Mouse (Mus musculus): ENCODE results near the gene Pgam1. TPM values are rescaled to one million over a fixed set of nuclear protein-coding genes. Genes with fewer than 3 reads are reported as not detected.
"Not testable (repeated sequence)": the region's sequence is repeated elsewhere in the genome, so short reads cannot be mapped to it uniquely, and the experiment has no call there.

Pgam1 gene
- total RNA-seq (2021), result 100 to 1,000 TPM; 507 to 547 TPM

DNA sequence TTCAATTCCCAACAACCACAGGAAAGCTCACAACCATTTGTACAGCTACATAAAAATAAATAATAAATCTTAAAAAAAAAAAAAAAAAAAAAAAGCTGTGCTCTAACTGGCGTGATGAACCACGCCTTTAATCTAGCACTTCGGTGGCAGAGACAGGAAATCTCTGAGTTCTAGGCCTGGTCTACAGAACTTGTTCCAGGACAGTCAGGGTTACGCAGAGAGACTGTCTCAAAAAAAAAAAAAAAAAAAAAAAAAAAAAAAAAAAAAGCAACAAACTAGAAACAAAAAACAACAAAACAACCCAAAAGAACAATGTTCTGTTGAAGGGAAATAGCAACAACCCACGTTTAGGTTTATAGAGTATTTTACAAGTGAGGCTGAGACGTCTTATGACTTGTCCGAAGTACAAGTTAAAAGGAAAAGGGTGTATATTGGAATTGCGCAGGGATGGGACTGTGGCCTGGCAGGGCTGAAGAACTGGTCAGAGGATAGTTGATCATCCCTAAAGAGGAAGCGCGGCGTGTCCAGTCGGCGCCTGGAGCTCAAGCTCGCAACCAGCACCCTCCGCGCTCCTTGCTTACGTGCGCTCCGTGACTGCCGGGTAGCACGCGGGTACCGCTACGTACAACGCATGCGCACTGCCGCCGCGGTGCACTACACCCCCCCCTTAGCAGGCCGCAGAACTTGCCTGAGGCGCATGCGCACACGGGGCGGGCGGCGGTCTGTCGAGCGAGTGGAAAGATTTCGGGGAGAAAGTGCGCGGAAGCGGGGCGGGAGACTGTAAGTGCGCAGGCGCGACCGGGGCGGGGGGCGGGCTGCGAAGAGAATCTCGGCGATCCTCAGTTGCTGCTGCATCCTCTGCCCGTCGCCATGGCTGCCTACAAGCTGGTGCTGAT lies at the start of gene Pgam1:
Pgam1 (plus strand) TSS at position 746 of the 896 bp plus-strand sequence.
- peak; percentile 96 for DNase-seq

DNA sequence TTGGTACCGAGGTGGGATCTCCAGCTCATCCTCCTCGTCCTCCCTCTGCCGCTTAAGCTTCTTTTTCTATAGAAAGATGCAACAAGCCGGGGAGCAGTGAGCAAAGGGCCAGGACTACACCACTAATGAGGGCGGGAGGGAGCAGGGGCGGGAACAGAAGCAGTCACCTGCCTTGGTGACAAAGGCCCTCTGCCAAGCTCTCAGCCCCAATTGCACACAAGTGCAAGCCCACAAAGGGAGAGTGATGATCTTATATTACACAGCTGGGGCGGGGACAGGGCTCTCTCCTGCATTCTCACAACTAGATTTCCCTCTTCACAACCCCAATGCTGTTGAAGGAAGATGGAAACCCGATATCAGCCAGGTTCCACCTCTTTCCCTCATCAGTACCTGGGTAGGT lies 45.0 kb upstream of the Pgam1 start:
- DNase-seq, result no peak

- peak in 1 of 2 experiments; percentile 18 for DNase-seq
Observed at GRCm38 (mm10) chr19:41869296-41869695, 42.4 kb upstream of the Pgam1 start.

DNA sequence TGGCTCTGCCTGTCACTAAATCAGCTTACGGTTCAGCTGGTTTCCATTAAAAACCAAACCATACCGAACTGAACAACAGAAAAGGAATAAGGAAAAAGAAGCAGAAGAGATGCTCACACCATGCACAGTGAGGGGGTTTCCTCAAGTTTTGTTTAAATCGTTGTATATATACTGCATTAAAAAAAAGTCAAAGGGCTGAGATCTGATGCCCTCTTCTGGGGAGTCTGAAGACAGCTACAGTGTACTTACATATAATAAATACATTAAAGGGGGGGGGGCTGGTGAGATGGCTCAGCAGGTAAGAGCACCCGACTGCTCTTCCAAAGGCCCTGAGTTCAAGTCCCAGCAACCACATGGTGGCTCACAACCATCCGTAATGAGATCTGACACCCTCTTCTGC lies 41.8 kb upstream of the Pgam1 start:
- DNase-seq, result not testable (repeated sequence)

GRCm38 (mm10) chr19:41872285-41872684 lies 39.4 kb upstream of the Pgam1 start:
- DNase-seq, result peak in 1 of 2 experiments; percentile 19

DNA sequence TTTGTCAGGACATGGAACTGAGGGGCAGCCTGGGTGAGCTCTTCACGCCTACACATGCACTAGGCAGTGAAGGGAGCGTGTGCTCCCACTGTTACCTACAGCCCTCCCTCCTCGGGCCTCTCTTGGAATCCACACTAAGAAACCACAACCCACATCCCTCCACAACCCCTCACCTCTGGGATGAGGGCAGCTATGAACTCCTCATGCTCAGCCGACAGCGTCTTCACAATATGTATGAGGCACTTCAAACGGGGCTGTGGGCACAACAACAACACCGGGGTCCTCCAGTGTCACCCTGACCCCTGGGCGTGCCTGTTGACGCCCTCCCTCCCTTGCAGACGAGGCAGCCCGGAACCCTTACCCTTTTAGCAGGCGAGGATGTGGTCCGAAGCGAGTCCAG lies 37.4 kb upstream of the Pgam1 start:
- DNase-seq, result no peak

GRCm38 (mm10) chr19:41881842-41882241 lies 29.9 kb upstream of the Pgam1 start:
- no peak for DNase-seq

- DNase-seq, result no peak
Observed at GRCm38 (mm10) chr19:41883882-41884281, 27.8 kb upstream of the Pgam1 start.

- no peak for DNase-seq
Observed at GRCm38 (mm10) chr19:41888191-41888590, 23.5 kb upstream of the Pgam1 start.

DNA sequence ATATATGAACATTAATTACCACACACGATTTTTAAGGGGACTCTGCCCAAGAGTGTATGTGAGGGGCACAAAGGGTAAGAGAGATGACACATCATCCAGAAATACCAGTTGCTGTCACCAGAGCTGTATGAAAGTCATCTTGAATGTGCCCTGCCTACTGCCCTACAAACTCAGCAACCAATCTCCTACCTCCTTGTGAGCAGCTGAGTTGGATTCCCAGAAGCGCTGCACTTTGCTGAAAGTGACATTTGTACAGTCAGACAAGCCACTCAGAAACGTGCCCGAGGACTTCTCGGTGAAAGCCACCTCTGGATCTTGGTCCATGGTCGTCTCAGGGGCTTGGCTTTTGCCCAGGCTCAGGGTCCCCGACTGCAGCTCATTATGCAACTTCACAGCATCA lies 16.8 kb upstream of the Pgam1 start:
- no peak for DNase-seq

DNA sequence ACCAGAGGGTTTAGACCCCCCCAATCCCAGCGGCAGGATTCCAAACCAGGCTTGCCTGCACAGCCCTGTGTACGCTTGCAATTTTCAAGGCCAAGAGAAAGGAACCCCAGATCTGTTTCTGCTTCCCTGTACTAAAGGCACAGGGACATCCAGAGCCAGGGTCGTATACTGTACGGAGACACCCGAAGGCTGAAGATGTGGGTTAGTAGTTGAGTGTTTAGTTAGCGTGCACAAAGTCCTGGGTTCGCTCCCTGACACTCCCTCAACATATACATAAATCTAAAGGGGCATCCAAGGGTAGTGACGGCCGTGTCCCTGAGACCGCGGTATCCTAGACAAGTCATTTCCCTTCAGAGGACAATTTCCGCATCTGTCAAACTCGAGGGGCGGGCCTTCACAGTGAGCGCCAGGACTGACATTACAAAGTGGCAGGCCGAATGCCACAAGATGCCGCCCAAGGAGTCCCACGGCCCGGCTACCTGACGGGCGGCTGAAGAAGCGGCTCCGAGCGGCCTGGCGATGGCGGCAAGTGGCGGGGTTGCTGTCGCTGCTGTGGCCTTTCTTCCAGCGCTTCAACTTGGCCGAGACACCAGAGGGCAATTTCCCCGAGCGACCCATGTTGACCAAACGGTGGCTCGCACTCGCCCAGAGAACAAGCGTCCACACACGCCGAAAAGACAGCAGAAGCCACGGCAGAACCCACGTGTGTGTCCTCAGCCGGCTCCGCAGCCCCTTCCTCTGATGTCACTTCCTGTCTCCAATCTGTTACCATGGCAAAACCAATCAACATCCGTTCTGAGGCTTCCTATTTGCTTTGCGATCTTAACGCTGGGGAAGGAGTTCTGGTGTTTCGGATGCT lies 16.0 kb upstream of the Pgam1 start, which contains the start of gene Rrp12:
Rrp12 (minus strand) TSS at position 714 of the 859 bp plus-strand sequence.
- DNase-seq, result peak; percentile 78 to 85

DNA sequence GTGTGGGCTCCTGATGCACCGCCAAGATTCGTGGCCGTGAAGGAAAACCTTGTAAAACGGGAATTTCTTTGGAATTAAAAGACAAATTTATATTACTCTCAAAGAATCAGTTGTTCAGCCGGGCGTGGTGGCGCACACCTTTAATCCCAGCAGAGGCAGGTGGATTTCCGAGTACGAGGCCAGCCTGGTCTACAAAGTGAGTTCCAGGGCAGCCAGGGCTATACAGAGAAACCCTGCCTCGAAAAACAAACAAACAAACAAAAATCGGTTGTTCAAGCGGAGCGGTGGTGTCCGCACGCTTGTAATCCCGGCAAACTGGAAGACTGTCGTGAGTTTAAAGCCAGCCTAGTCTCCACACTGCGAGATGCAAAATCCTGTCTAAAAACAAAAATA lies 15.4 kb upstream of the Pgam1 start:
- no peak for DNase-seq

- DNase-seq, result no peak
Observed at GRCm38 (mm10) chr19:41898860-41899259, 12.9 kb upstream of the Pgam1 start.

DNA sequence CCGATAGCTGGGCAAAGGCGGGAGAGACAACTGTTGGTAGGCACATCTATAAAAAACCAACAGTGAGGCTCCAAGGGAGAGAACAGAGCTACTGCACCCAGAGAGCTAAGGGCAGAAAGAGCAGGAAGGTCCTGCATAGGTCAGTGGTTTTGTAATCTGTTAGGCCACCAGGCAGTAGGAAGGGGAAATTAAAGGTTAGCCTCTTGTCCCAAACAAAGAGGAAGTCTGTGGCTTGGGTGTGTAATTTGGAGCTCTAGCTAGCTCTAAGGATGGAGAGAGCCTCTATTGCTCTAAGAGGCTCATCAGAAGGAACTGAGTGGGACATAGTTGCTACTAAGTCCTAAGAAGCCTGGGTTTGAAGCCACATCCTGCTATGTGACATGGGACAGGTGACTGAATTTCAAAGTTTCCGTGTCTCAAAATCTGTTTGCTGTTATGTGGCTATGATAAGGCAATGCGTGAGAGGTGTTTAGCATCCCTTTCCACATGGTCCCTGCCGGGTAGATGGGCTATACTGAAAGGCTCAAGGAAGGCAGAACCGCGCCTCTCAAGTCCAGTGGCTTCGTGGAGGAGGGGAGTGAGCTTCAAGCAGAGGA lies 11.1 kb upstream of the Pgam1 start:
- DNase-seq, result no peak

DNA sequence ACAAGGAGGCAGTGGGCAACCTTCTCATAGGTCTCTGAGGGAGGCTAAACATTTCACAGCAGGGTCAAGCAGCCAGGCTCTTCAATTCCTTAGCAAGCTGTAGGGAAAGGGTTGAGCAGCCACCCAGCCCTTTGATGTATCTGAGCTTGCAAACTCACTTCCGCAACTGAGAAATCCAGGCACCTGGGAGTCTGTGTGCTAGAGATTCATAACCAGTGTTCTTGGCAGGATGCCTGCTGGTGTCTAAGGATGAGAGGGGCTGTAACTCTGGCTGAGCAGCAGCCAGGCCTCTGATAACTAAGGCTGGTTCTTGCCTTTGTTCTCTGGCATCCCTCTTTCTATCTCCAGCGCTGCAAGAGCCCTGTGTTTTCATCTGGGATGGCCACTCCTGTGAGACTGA lies 10.0 kb upstream of the Pgam1 start:
- no peak for DNase-seq

DNA sequence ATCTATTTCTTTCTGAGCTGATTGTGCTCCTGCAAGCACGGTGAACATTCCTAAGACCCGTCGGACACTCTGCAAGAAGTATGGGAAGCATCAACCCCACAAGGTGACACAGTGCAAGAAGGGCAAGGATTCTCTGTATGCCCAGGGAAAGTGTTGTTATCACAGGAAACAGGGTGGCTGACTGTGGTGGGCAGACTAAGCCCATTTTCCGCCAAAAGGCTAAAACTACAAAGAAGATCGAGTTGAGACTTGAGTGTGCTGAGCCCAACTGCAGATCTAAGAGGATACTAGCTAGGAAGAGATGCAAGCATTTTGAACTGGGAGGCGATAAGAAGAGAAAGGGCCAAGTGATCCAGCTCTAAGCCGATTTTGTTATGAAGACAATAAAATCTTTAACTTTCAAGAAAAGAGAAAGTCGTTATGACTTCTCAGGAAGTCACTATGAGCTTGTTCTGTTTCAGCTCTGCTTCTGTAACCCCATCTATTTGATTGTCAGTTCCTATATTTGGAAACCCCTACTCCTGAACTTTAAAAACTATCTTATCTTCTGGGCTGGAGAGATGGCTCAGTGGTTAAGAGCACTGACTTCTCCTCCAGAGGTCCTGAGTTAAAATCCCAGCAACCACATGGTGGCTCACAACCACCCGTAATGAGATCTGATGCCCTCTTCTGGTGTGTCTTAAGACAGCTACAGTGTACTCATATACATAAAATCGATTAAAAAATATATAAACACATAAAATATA lies 8.7 kb upstream of the Pgam1 start:
- no peak for DNase-seq

- DNase-seq, result no peak
Observed at GRCm38 (mm10) chr19:41905246-41905645, 6.5 kb upstream of the Pgam1 start.

DNA sequence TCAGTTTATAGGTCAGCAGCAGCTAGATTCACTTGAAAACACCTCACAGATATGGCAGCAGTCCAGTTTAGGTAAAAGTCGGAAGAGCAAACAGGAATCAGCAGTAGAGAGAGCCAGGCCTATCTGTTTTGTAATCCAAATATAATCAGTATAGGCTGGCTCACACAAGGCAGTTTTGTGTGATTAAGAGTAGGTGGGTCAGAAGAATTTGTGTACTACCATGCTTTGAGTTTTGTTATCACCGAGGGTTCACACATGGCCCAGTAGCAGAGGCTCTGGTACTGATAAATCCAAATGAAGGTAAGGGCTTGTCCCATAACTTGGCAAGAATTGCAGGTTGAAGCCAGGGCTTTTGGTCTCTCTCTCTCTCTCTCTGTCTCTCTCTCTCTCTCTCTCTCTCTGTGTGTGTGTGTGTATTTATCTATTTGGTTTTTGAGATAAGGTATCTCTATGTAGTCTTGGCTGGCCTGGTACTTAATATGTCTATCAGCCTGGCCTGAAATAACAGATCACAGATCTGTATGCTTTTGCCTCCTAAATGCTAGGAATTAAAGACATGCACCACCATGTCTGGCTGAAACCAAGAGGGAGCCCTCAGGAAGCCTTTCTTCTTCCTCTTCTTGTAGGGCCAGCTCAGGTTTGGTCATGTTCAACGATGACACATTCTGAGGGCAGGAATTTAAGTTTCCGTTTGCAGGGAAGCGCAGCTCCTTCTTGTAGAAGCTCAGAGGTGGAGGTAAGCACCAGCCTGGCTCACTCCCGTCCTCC lies 5.2 kb upstream of the Pgam1 start:
- no peak for DNase-seq

DNA sequence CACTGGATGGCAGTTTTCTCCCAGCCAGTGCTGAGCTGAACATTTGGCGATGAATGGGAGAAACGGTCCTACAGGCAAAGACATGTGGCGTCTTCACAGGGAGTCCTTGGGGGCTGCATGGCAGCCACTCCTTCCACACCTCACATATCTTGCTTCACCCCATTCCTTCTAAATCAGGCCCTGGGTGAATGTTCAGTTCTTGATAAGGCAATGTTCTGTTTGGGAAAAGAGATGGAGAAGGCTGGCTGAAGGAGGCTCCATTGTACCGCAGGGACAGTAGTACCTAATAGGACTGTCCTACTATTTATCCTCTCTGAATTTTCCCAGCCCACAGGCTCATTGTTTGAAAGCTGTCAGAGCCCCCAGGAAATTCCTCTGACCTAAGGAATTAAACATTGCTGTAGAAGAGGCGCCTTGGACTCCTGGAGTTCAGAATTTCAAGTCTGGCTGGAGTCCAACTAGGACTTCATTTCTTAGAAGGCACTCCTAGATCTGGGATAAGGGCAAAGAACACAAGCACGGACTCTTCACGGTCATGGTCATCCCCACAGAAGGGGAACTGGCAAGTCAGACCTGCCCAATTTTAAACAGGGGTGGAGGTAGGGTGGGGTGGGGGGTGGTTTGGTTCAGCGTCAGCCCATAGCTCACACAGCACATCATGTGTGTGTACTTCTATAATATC lies 4.5 kb upstream of the Pgam1 start:
- no peak for DNase-seq

- no peak for DNase-seq
Observed at GRCm38 (mm10) chr19:41908736-41909135, 3.0 kb upstream of the Pgam1 start.

DNA sequence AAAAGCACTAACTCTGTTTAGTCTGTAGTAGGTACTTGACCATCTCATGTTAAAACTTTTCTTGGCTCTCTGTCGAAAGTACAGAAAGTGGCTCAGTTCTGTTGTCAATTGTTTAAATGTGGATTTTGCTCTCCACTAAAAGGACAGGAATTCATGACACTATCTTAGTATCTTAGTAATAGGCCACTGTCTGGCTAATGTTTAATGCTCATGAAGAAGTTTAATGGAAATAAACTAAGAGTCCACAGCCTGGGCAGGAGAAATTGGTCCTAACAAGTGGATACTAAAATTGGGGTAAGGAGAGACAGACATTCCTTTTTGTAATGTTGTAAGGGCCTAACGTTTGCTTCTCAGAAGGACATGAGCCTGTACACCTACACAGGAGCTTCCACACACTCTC lies 1.3 kb upstream of the Pgam1 start:
- DNase-seq, result no peak

All from layer of hippocampus, postnatal 36 days (tissue).